Mouse (Mus musculus) CD4-positive, CD25-positive, alpha-beta regulatory T cell (primary cell): ENCODE data around the gene Snca. TPM values are rescaled to one million over a fixed set of nuclear protein-coding genes. Genes with fewer than 3 reads are reported as not detected.

Experiments used
- polyA plus RNA-seq: library from polyadenylated mRNA; unstranded; fragments of 100-300 nt; shearing (Covaris generic); gene quantifications from one replicate; pipeline ENCODE4 v1.2.1, GENCODE M21; 2017

Snca gene
- polyA plus RNA-seq, result 0.65 TPM

DNA sequence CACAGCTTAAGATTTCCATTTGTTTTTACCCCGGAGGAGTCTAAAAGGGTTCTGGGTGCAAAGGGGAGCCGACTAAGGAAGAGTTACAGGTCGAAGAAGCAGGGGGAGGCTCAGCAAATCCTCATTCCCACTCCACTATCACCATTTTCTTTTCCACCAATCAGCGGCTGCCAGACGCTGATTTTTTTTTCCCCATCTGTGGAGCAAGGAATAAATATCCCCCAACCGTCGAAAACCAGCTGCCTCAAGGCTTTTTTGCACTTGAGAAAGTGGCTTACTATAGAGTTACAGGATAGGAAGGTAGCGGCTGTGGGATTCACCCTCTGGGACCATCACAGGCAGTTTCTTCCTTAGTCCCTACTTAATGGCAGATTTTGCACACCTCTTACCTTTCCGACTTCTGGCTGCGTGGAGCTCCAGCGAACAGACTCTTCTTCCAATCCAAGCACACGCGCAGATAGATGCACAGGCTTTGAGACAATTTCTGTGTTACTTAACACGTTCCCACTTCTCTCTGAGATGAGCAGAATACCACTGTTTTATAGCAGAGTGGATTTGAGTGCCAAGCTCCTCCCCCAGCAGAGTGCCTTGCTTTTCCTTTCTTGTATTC is at the start of gene Snca:
Snca (minus strand) TSS at position 574 of the 610 bp plus-strand sequence.

Other genes starting within 250 kb of the Snca start
- gene Mmrn1, start 95.1 kb upstream of the Snca start, polyA plus RNA-seq, result not detected